Mouse (Mus musculus) common myeloid progenitor, adult 5-6 weeks (primary cell): Measurements from ENCODE around the gene Gm13078. TPM values are rescaled to one million over a fixed set of nuclear protein-coding genes. Genes with fewer than 3 reads are reported as not detected.

ENCODE experiments used
- ATAC-seq: replicated peaks from 2 replicates; pipeline ENCODE4 v1.8.0; 2016; ENCODE audit warnings: low read depth, mild to moderate bottlenecking, moderate TSS enrichment, inconsistent platforms; ENCODE audit not compliant: poor library complexity, severe bottlenecking
- total RNA-seq: library from RNA; stranded (forward); fragments of 200-1000, 187-1606 nt; gene quantifications from 2 replicates; pipeline ENCODE4 v1.2.3, GENCODE M21; 2017

Gene Gm13078
- total RNA-seq, result not detected in 2 replicates

- no peak for ATAC-seq
Measured at GRCm38 (mm10) chr4:143719155-143719554, at the start of gene Gm13078. Gene Gm13078 (plus strand): TSS chr4:143719455.

GRCm38 (mm10) chr4:143702611-143703010 is 16.6 kb upstream of the Gm13078 start, which contains the start of gene Gm13089:
Gene Gm13089 (minus strand): TSS chr4:143702711.
- no peak for ATAC-seq

Other genes starting within 250 kb of the Gm13078 start
- gene Gm13043, start 208.1 kb upstream of the Gm13078 start, total RNA-seq, result not detected in 2 replicates
- gene Gm13040, start 183.5 kb upstream of the Gm13078 start, total RNA-seq, result not detected in 2 replicates
- not detected in 2 replicates for gene BC080695, start 167.8 kb upstream of the Gm13078 start, total RNA-seq
- not detected in 2 replicates for gene Gm13057, start 167.7 kb upstream of the Gm13078 start, total RNA-seq
- not detected in 2 replicates for gene Gm13083, start 104.5 kb upstream of the Gm13078 start, total RNA-seq
- not detected in 2 replicates for gene Gm13088, start 62.2 kb upstream of the Gm13078 start, total RNA-seq
- gene Gm13089, start 16.7 kb upstream of the Gm13078 start, total RNA-seq, result not detected in 2 replicates
- gene Gm13023, start 69.9 kb downstream of the Gm13078 start, total RNA-seq, result not detected in 2 replicates
- not detected in 2 replicates for gene Gm13084, start 96.6 kb downstream of the Gm13078 start, total RNA-seq
- not detected in 2 replicates for gene Gm13103, start 127.0 kb downstream of the Gm13078 start, total RNA-seq
- gene Pramef6, start 180.9 kb downstream of the Gm13078 start, total RNA-seq, result not detected in 2 replicates
- gene Pramef25, start 231.6 kb downstream of the Gm13078 start, total RNA-seq, result not detected in 2 replicates
- not detected in 2 replicates for gene Gm13101, start 247.5 kb downstream of the Gm13078 start, total RNA-seq